Mouse (Mus musculus) thymus, postnatal 14 days (tissue): ENCODE measurements at regions not wholly inside any gene's neighbourhood (a gene's known extent, or its start where the extent isn't known, plus 50 kb on each side); places are given as distances from the start of the nearest gene placed in this dataset.

Source experiments
- DNase-seq: peaks from one replicate; pipeline ENCODE4 v3.0.0; 2021

- DNase-seq = no peak
Observed at GRCm38 (mm10) chr12:107769801-107770515, 233.4 kb downstream of the Bcl11b start.

GRCm38 (mm10) chr12:107770516-107770836 lies 232.9 kb downstream of the Bcl11b start:
- DNase-seq = no peak

- DNase-seq = no peak
Observed at GRCm38 (mm10) chr12:107771325-107771724, 232.1 kb downstream of the Bcl11b start.

GRCm38 (mm10) chr12:107771809-107772208 lies 231.6 kb downstream of the Bcl11b start:
- no peak for DNase-seq

- no peak for DNase-seq
Observed at GRCm38 (mm10) chr12:107778046-107778445, 225.4 kb downstream of the Bcl11b start.

- peak; percentile 78 for DNase-seq
Observed at GRCm38 (mm10) chr12:107779306-107780057, 223.9 kb downstream of the Bcl11b start.

GRCm38 (mm10) chr12:107782147-107782546 lies 221.3 kb downstream of the Bcl11b start:
- DNase-seq = peak; percentile 75

- DNase-seq = peak; percentile 65
Observed at GRCm38 (mm10) chr12:107783831-107784230, 219.6 kb downstream of the Bcl11b start.

GRCm38 (mm10) chr12:107789818-107790217 lies 213.6 kb downstream of the Bcl11b start:
- no peak for DNase-seq

GRCm38 (mm10) chr12:107800296-107800695 lies 203.1 kb downstream of the Bcl11b start:
- no peak for DNase-seq

GRCm38 (mm10) chr12:107807634-107808033 lies 195.8 kb downstream of the Bcl11b start:
- DNase-seq = no peak

- DNase-seq = no peak
Observed at GRCm38 (mm10) chr12:107808158-107808715, 195.2 kb downstream of the Bcl11b start.

- peak; percentile 60 for DNase-seq
Observed at GRCm38 (mm10) chr12:107811231-107811630, 192.2 kb downstream of the Bcl11b start.

GRCm38 (mm10) chr12:107812549-107813335 lies 190.7 kb downstream of the Bcl11b start:
- peak; percentile 40 for DNase-seq

GRCm38 (mm10) chr12:107814926-107815325 lies 188.5 kb downstream of the Bcl11b start:
- no peak for DNase-seq

GRCm38 (mm10) chr12:107823768-107824394 lies 179.5 kb downstream of the Bcl11b start:
- DNase-seq = no peak

- no peak for DNase-seq
Observed at GRCm38 (mm10) chr12:107825921-107826320, 177.5 kb downstream of the Bcl11b start.

GRCm38 (mm10) chr12:107831400-107832128 lies 171.8 kb downstream of the Bcl11b start:
- no peak for DNase-seq

- DNase-seq = no peak
Observed at GRCm38 (mm10) chr12:107833001-107833400, 170.4 kb downstream of the Bcl11b start.

GRCm38 (mm10) chr12:107834512-107834911 lies 168.9 kb downstream of the Bcl11b start:
- DNase-seq = no peak

- no peak for DNase-seq
Observed at GRCm38 (mm10) chr12:107837741-107838140, 165.7 kb downstream of the Bcl11b start.

- DNase-seq = no peak
Observed at GRCm38 (mm10) chr12:107844631-107845030, 158.8 kb downstream of the Bcl11b start.
